Comparison of ENCODE assay signal across 8 mouse cellular contexts in the genomic region with DNA sequence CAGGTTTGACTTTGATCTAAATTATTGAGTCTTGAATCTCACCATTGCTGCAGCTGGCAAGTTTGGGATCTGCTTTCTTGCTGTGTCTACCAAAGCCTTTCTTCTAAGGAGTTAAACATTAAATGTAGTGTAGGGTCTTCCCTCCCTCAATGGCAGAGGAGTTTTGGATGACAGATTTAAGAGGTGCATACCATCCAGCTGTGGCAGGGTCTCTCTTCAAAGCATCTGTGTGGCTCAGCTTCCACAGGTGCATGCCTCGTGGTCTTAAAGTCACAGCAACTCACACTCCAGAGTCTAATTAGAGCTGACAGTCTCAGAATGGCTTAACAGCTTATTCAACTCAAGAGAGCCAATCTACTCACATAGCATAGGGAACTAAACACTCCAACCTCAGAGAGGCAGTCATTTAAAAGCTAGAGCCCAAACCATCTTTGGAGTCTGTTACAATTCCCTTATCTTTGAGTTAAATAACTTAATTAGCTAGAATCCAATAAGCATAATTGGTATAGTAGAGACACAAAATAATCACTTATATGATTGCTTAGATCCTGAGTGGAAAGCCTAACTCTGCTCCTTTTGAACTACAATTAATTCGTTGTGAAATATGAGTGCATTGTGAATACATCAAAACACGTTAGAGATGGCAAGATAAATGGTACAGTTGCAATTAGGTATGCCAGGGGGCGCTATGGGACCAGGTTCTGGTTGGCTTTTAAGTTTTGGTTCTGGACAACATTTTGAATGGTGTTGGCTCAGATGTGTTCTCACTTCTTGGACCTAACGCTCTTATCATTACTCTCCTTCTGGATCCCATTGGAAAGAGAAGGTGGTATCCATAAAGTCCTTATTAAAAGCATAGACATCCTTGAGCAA. TPM values are rescaled to one million over a fixed set of nuclear protein-coding genes. Genes with fewer than 3 reads are reported as not detected.
DNase-seq lines count a peak whose midpoint lies in the region; ATAC-seq lines count a peak whose summit lies in the region.
"Had no signal": no experiment of that assay in that cellular context is flagged by ENCODE, and none has a peak within 500 bp of the region (broad histone marks: within the 10 kb centered on the region; RNA-seq: fewer than 3 reads in every experiment).

No protein-coding gene starts in this region.

- peaks cover 4% of the 10 kb centered on the region for H3K4me1 ChIP-seq in forebrain, embryonic 10.5 days

- ATAC-seq in activated CD4-positive, CD25-positive, alpha-beta regulatory T cell, adult 4 months, result peak; percentile 65
- ATAC-seq in common myeloid progenitor, adult 5-6 weeks (replicated peaks; ENCODE audit: low read depth, poor library complexity, severe bottlenecking), result peak; percentile 90

- H3K9me3 ChIP-seq in forebrain, embryonic 10.5 days, result no peaks in the 10 kb centered on the region
- H3K9me3 ChIP-seq: midbrain, embryonic 12.5 days had no signal

- no peaks in the 10 kb centered on the region for H3K27me3 ChIP-seq in forebrain, embryonic 10.5 days (ENCODE audit: poor library complexity, severe bottlenecking)
- H3K27me3 ChIP-seq: midbrain, embryonic 12.5 days had no signal

- no peaks in the 10 kb centered on the region for H3K36me3 ChIP-seq in forebrain, embryonic 10.5 days (replicated peaks)
- H3K36me3 ChIP-seq: midbrain, embryonic 12.5 days had no signal

- H3K4me3 ChIP-seq in forebrain, embryonic 10.5 days, result no peak overlapping the region
- H3K4me3 ChIP-seq: midbrain, embryonic 12.5 days had no signal

- WGBS in forebrain, embryonic 10.5 days, result 43% methylated on average over 5 of the region's 5 CpGs

- peak; percentile 8 for DNase-seq in ovary, postnatal 14 days (ENCODE audit: low spot score)
- DNase-seq in ovary, postnatal 10 days (ENCODE audit: low spot score), result no peak
- peak; percentile 36 to 69 for DNase-seq in kidney, adult 8-10 months
- peak; percentile 61 to 76 for DNase-seq in natural killer cell, adult 2 months (ENCODE audit: low spot score in 2 of 2)
- no peak for DNase-seq in forebrain, embryonic 10.5 days (ENCODE audit: extremely low spot score, low spot score)

- no peak overlapping the region for H3K27ac ChIP-seq in forebrain, embryonic 10.5 days
- H3K27ac ChIP-seq: midbrain, embryonic 12.5 days had no signal

RNA-seq across cellular contexts. Expression of gene Cul1, which starts 57.5 kb away (rescaled TPM):
- 10 to 100 TPM; 65.3 to 70.8 TPM for polyA plus RNA-seq in activated CD4-positive, CD25-positive, alpha-beta regulatory T cell, adult 4 months (2017; shearing (Covaris generic))
- total RNA-seq in common myeloid progenitor, adult 5-6 weeks (2017), result 142 and 143 TPM in 2 replicates
- 215 and 227 TPM in 2 replicates for polyA plus RNA-seq in forebrain, embryonic 10.5 days (2016; fragmentation: Nextera tagmentation; extraction: Ambion mirVana)

Comparison
In these comparisons a context has a peak if more than half of its experiments do, and no peak if none do; other contexts are left out.
1. DNase-seq: peak in ovary, postnatal 14 days (single experiment), kidney, adult 8-10 months (2 of 2) and natural killer cell, adult 2 months (2 of 2); none in ovary, postnatal 10 days (single experiment) and forebrain, embryonic 10.5 days (single experiment).